Mouse (Mus musculus): ENCODE measurements around the gene Vti1a.

Gene Vti1a

DNA sequence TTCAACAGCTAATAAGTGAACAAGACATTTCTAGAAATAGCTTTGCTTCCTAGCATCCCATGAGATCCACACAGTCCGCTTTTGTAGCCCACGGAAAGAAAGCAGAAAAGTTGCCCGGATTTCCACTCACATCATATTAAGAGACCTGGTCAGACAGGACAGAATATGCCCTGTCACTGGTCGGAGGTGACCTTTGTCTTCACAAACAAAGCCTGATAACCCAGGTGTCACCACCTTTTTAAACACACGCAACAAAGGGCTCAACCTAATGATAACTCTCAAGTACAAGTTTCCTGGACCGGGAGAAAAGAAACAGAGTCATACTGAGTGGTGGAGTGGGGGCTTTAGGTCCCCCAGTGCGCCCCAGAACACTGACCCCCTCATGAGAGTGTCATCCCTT is 236.2 kb downstream of the Vti1a start:
- ChIA-PET POLR2A (interaction anchor here in 3 of 4 experiments (0.6 to 1.8 kb wide), 4 partner anchors 14 to 328 kb away, joined by 3 to 6 read pairs (median 4); no protein-coding TSS in a partner anchor), CTCF (interaction anchor here in 1 of 4 experiments (0.6 kb wide), 1 partner anchor 214 kb away, joined by 3 read pairs; no protein-coding TSS in a partner anchor)

DNA sequence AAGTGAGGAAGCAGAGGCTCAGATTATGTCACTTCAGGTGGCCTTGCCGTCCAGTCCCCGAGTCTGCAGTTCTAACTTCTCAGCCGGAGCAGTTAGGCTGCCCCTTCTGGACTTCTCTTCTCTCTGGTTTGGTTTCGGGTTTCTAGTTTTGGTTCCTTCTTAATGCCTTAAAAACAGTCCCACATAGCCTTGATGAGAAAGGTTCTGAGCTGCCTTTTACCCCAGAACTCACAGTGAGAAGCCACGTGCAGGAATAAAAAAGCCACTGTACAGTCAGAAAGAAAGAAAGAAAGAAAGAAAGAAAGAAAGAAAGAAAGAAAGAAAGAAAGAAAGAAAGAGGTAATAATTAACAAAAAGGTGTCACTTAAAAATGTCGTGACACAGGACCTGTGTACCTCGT is 236.8 kb downstream of the Vti1a start:
- POLR2A ChIA-PET, result interaction anchor here in 3 of 4 experiments (0.7 to 1.8 kb wide), 3 partner anchors 13 to 234 kb away, joined by 3 to 6 read pairs (median 5); no protein-coding TSS in a partner anchor
- CTCF ChIA-PET, result interaction anchor here in 1 of 4 experiments (0.6 kb wide), 1 partner anchor 213 kb away, joined by 3 read pairs; no protein-coding TSS in a partner anchor

DNA sequence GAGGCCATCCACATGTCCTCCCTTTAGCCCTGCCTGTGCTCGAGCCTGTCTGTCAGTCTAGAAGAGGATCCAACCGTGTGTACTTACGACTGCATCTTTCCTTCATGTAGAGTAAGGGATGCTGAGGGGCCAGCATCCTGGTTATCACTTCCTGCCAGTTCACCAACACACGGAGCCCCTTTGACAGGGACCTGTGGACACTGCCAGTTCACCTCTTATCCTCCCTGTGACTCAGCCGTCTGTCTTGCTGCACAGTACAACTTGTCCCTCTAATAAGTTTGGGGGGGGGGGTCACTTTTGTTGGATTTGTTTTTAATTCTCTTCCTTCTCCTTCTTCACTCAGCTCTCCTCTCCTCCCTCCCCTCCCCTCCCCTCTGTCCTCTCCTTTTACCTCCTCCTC is 238.2 kb downstream of the Vti1a start:
- CTCF ChIA-PET, result interaction anchor here in 1 of 4 experiments (0.6 kb wide), 1 partner anchor 35 kb away, joined by 3 read pairs; no protein-coding TSS in a partner anchor
- POLR2A ChIA-PET, result interaction anchor here in 2 of 4 experiments (0.6 to 1.3 kb wide), 5 partner anchors 9 to 402 kb away, joined by 3 to 4 read pairs (median 3); no protein-coding TSS in a partner anchor

DNA sequence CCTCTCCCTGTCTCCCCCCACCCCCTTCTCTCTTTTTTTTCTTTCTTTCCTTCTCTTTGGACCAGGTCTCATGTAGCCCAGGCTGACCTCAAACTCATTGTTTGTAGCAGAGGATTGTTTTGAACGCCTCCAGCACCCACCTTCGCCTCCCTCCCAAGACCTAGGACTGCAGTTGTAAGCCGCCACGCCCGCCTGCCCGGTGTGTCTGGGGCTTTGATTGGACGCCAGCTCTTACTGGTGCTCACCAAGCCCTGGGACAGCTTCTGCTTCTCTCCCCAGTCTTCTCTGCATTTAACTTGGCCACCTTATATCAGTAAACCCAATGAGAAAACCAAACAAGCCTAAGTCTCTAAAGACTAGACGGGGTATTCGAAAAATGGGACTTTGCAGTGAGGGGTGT is 238.6 kb downstream of the Vti1a start:
- POLR2A ChIA-PET, result interaction anchor here in 3 of 4 experiments (0.6 to 1.8 kb wide), 8 partner anchors 9 to 403 kb away, joined by 3 to 18 read pairs (median 4); no protein-coding TSS in a partner anchor
- CTCF ChIA-PET, result interaction anchor here in 2 of 4 experiments (0.6 to 2.0 kb wide), 2 partner anchors 9 to 34 kb away, joined by 3 to 12 read pairs; no protein-coding TSS in a partner anchor

DNA sequence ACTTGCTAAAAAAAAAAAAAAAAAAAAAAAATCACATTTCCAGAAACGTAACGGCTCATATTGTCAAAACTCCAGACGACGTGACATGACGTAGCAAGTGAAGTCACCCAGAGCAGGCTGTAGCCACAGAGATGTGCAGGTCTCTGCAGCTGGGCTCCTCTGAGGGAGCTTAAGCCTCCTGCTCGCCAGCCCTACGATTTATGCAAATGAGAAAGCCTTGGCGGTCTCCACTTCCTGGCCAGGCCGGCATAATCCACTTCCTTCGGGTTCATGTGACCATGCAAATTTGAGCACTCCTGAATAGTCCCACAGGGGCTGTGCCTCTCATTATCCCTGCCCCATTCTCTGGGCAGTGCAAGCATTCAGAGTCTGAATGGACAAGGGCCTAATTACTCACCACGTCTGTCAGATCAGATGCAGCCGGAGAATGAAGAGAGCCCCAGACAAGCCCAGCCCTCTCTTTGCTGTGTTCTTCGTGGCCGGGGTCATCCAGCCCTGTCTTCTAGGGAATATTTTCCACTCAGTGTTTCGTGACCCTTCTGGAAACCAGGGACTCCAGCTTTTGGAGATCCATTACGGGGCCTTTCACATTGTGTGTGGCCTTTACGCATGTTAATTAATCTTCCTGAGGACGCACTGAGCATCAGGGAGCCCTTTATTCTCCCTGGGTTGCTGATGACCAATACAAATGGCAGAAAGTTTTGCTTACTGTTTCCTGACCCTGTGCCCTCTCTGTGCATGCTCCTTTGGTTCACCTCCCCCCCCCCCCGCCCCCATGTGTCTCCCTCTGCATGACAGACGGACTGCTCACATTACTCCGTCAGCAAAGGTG is 240.3 kb downstream of the Vti1a start:
- POLR2A ChIA-PET, result interaction anchor here in 3 of 4 experiments (0.6 to 2.4 kb wide), 35 partner anchors 10 to 1044 kb away, joined by 3 to 18 read pairs (median 5); partner anchors contain the start of gene Tcf7l2 (in 1 of the 3)

DNA sequence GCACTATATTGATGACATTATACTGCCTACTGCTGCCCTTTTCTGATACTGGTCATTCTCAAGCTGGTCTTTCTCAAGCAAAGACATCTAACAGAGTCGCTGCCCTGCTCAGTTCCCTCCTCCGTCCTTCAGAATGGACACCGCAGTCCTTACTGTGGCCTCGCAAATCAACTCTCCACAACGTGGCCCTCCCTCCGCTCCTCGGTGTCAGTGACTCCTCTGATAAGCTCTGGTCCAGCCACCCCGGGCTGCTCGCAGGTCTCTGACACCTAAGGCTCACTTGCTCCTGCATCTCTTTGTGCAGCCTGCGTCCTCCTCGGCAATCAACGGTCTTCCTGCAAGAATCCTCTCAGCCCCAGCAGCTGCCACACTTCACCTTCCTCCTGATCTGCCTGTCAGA is 243.2 kb downstream of the Vti1a start:
- ChIA-PET CTCF (no interaction called here), POLR2A (interaction anchor here in 2 of 4 experiments (1.0 to 1.9 kb wide), 6 partner anchors 11 to 29 kb away, joined by 3 to 5 read pairs (median 4); no protein-coding TSS in a partner anchor)

More for the DNA sequence above, 240.3 kb downstream of the Vti1a start:
- CTCF ChIA-PET, result interaction anchor here (0.6 to 2.0 kb wide), 9 partner anchors 10 to 787 kb away, joined by 3 to 12 read pairs (median 5); no protein-coding TSS in a partner anchor

DNA sequence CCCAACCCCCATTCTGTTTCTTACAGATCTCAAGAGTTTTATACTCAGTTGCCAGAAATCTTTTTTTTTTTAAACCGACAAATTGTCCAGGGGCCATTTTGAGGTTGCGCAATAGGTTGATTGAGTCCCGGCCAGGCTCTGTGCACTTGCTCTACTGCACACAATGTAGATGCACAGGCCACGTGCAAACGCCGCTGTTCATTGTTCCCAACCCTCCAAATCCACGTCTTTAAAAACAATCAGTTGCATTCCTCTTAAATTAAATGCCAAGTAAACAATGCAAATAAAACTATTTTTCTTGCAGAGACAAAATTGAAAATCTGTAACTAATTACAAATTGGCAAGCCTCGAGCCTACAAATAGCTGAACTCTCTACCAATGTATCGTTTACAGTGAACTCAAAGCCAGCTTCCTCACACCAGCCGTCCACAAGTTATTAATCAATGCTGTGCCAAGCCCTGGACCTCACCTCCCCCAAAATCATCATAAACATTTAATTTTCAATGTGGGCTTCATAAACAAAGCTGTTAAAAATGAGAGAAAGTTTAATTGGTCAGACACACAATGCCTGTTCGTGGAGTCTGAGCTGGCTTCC is 244.1 kb downstream of the Vti1a start:
- ChIA-PET CTCF (interaction anchor here in 2 of 4 experiments (0.5 to 1.3 kb wide), 3 partner anchors 14 to 246 kb away, joined by 3 to 5 read pairs (median 3); no protein-coding TSS in a partner anchor), POLR2A (interaction anchor here in 2 of 4 experiments (0.6 to 1.9 kb wide), 8 partner anchors 11 to 111 kb away, joined by 3 to 5 read pairs (median 4); no protein-coding TSS in a partner anchor)

DNA sequence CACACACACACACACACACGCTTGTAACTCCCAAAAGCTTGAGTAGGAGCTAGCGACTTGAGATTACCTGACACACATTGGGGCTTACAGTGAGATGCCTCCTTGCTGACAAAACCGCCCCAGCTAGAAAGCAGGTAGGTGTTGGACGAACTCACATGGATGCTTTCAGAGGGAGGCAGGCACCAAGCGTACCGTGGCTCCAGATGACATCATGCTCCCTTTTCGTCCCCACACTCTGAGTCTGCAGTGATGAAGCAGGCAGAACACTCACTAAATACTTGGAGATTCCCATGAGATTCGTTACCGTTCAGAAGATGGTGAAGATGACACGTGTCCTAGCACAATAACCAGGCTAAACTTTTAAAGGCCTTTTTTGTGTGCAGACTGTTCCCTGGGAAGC is 245.4 kb downstream of the Vti1a start:
- POLR2A ChIA-PET, result interaction anchor here in 1 of 4 experiments (0.6 to 1.9 kb wide), 2 partner anchors 11 to 207 kb away, joined by 3 to 5 read pairs; no protein-coding TSS in a partner anchor
- CTCF ChIA-PET, result interaction anchor here in 1 of 4 experiments (1.3 kb wide), 1 partner anchor 16 kb away, joined by 5 read pairs; no protein-coding TSS in a partner anchor

DNA sequence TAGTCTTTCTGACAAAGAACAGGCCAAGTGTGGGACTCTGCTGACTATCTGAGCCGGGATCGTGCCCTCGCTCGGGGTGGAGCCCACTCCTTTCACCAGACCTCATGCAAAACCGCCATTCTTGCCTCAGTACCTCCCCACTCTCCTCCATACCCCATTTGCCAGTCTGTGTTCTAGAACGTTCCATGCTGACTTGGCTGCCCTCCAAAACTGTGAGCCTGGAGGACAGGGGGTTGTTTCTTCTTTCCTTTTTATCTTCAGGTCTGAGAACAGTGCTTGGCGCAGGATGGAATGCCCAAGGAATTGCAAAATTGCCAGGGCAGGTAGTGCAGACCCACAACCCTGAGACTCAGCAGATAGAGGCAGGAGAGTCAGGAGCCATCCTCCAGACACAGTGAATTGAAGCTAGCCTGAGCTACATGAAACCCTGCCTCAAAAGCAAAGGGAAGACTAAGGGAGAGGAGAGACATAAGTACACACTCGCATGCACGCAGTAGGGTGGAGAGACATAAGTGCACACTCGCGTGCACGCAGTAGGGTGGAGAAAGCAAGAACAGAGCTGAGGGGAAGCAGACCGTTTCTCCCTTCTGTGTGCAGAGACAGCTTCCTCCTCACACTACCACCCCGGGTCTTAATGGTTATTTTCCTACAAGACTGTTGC is 246.5 kb downstream of the Vti1a start:
- ChIA-PET CTCF (no interaction called here), POLR2A (interaction anchor here in 2 of 4 experiments (0.5 to 1.3 kb wide), 2 partner anchors 50 to 161 kb away, joined by 3 to 4 read pairs; no protein-coding TSS in a partner anchor)

DNA sequence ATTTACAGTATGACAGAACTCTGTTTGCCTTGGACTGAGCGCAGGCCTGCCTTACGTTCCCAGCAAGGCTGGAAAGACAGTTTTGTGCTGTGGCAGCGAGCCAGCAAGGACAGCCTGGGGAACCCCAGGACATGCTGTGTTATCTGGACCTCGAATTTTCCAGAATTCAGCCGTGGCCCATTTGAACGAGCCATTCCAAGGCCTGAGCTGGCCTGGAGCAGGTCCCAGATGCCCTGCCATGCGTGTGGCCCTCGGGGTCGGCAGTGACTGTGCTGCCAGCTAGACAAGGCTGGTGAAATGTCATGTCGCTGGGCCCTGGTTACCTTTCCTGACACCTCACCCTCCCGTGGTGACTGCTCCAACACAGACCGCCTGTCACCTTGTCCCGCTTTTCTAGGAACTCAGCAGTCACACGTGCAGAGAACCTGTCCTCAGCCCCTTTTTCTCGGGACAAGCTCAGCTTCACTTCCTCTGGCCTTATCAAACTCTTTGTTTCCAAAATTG is 247.1 kb downstream of the Vti1a start:
- ChIA-PET CTCF (no interaction called here), POLR2A (interaction anchor here in 2 of 4 experiments (0.6 to 1.3 kb wide), 2 partner anchors 20 to 49 kb away, joined by 3 to 6 read pairs; no protein-coding TSS in a partner anchor)

DNA sequence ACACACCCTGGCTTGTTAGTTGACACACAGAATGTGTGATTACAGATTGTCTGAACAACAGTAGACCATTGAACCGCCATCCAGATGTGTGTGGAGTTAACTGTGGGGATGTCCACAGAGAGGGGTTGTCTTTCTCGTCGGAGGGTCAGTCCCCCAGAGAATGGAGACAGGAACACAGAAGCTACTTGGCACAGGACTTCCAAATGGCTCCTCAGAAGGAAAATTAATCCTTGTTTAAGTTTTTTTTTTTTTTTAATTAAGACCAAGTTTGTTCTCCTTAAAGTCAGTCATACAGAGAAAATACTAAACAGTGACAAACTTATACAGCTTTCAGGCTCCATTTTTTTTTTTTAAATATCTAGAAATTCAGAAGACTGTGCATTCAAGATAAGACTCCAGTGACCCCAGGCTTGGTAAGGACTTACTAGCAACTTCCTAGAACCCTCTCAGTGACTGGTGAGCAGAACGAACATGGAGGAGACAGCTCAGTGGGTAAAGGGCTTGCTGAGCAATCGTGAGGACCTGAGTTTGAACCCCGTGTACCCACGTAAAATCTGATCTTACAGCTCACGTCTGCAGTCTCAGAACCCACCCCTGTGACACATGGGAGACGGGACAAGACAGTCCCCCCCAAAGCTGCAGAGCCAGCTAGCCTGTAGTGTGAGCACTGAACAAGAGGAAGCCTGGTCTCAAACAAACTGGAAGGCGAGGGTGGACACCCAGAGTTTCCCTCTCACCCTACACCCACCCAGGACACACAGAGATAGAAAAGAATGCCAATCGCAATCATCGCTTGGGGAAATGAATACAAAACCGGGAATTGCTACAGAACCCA is 248.2 kb downstream of the Vti1a start:
- POLR2A ChIA-PET, result no interaction called here
- CTCF ChIA-PET, result no interaction called here

DNA sequence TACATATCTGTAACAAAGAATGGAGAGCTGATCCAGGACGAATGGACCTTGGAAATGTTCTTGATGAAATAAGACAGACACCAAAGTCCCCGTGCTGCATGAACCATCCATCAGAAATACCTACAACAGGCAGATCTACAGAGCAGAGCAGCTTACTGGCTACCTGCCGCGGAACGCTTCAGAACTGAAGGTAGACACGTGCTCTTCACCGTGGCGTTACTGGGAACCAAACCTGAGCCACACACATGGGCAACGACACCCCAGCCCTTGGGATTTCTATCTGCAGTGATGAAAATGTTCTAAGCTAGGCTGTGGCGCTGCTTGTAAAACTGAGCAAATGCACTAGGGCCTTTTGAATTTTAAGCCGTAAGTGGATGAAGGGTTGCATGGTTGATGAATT is 249.0 kb downstream of the Vti1a start:
- POLR2A ChIA-PET, result interaction anchor here in 1 of 4 experiments (0.9 to 2.4 kb wide), 2 partner anchors 9 to 13 kb away, joined by 6 to 13 read pairs; no protein-coding TSS in a partner anchor
- CTCF ChIA-PET, result interaction anchor here in 1 of 4 experiments (0.8 kb wide), 1 partner anchor 20 kb away, joined by 3 read pairs; no protein-coding TSS in a partner anchor

DNA sequence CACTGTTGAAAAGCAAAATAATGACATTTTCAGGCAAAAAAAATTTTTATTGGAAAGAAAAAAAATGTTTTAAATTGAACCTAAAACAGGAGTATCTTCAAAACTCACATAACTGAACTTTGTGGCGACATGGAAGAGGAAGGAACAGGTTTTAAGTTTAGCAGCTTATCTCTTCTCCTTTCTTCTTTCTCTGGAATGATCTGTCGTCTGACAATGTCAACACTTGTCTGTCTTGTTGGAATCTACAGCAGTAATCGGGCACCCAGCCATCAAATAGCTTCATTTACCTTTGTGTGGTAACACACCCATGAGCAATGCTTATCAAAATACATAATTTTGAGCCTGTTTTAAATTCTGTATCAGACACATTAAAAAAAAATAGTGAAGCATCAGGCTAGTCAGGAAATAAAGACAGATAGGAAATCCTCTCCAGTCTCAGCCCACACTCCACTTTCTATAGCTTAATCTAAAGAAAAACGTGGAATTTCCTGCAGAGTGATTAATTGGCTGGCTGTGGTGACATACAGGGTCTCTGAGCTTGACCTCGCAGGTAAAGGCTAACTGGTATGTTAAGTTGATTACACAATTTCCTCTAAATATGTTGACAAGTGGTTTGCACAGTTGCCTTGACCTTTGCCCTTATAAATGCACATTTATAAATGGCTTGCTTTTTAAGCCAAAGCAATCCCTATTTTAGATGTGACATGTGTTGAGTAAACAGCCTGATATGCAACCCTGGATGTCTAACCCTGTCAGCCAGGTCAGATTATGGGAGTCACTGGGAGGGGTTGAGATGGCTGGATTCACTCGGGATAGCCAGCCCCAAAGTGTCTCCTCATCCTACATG is 249.7 kb downstream of the Vti1a start:
- ChIA-PET POLR2A (interaction anchor here in 2 of 4 experiments (0.6 to 2.4 kb wide), 5 partner anchors 9 to 1469 kb away, joined by 3 to 13 read pairs (median 3); no protein-coding TSS in a partner anchor), CTCF (interaction anchor here in 2 of 4 experiments (0.6 to 0.8 kb wide), 2 partner anchors 20 to 1854 kb away, joined by 3 read pairs; no protein-coding TSS in a partner anchor)

DNA sequence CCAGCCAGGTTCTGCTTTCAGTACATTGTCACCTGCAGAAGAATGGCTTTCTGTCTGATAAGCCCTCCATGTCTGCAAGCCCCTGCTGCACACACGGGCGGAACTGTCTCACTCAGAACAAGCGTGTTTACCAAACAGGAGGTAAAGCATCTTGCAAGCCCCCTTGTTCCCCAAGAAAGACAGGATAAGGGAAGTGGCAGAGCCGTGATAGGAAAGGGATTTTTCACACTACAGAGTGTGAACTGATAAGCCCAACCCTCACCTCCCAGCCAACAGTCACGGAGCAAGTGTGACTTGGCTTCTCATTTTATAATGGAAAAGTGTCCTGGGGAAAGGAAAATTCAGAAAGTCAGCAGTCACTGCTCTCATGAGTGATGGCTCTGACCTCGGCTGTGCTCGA is 253.0 kb downstream of the Vti1a start:
- POLR2A ChIA-PET, result no interaction called here

DNA sequence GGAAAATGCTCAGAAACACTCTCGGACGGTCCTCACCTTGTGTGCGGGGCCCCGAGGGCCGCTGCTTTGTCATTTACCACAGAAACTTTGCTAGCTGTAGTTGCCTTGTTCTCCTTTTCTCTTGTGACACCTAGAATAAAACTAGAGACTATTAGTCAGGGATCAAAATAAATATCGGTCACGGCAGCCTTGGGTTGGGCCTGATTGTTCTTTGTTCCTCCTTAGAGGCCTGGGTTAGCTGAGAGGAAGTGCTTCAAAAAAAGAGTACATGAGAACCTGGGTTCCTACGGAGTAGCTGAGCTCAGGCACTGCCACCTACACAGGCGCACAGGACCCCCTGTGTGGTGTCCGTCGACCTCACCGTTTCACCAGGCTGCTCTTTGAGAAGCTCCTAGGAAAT is 253.8 kb downstream of the Vti1a start:
- POLR2A ChIA-PET, result interaction anchor here in 2 of 4 experiments (0.6 kb wide), 4 partner anchors 151 to 944 kb away, joined by 3 read pairs; no protein-coding TSS in a partner anchor
- CTCF ChIA-PET, result no interaction called here

More for the DNA sequence above, 253.0 kb downstream of the Vti1a start:
- CTCF ChIA-PET, result no interaction called here

All from embryonic stem cell, embryonic (primary cell).